In the genomic region with DNA sequence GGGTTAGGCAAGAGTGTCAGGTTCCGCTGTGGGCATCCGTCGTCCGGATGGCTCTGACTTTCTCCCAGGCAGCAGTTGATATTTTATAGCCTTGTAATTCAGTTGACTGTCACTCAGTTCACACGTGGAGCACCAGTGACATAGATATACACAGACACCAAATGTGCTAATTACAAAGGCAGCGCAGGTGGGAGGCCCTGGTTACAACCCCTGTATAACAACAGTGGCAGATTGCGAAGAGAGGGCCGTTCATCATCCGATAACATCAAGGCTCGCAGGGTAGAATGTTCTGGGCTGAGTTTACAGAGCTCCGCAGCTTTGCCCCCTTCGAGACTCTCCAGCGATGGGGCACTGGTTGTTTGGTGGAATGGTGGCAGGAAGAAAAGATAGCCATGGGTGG, we compare ENCODE assay signal across 21 mouse cellular contexts.
A peak's percentile ranks its signal among the peaks of the same experiment; 100 is the strongest.
DNase-seq lines count a peak whose midpoint lies in the region; ATAC-seq and TF ChIP-seq lines count a peak whose summit lies in the region.
"Had no signal": no experiment of that assay in that cellular context is flagged by ENCODE, and none has a peak within 500 bp of the region (broad histone marks: within the 10 kb centered on the region; RNA-seq: fewer than 3 reads in every experiment).

No protein-coding gene starts in this region.

- no peaks in the 10 kb centered on the region for H3K36me3 ChIP-seq in hindbrain, embryonic 16.5 days (ENCODE audit: control insufficient read depth, insufficient read depth, low read length)
- H3K36me3 ChIP-seq in hindbrain, embryonic 14.5 days (replicated peaks; ENCODE audit: control insufficient read depth, insufficient read depth), result no peaks in the 10 kb centered on the region
- no peaks in the 10 kb centered on the region for H3K36me3 ChIP-seq in kidney, postnatal 0 days (ENCODE audit: insufficient read depth, low read length)
- H3K36me3 ChIP-seq in neural tube, embryonic 13.5 days, result no peaks in the 10 kb centered on the region
- H3K36me3 ChIP-seq in neural tube, embryonic 15.5 days, result no peaks in the 10 kb centered on the region
- no peaks in the 10 kb centered on the region for H3K36me3 ChIP-seq in neural tube, embryonic 14.5 days (ENCODE audit: control insufficient read depth, insufficient read depth, low read length)
- H3K36me3 ChIP-seq: embryonic facial prominence, embryonic 15.5 days; forebrain, embryonic 10.5 days; forebrain, embryonic 15.5 days; heart, embryonic 13.5 days had no signal

- H3K9ac ChIP-seq in hindbrain, embryonic 16.5 days (ENCODE audit: low read depth, low read length), result no peak overlapping the region
- H3K9ac ChIP-seq in hindbrain, embryonic 14.5 days, result no peak overlapping the region
- no peak overlapping the region for H3K9ac ChIP-seq in kidney, postnatal 0 days (ENCODE audit: low read depth, low read length)
- no peak overlapping the region for H3K9ac ChIP-seq in neural tube, embryonic 13.5 days
- no peak overlapping the region for H3K9ac ChIP-seq in neural tube, embryonic 15.5 days (replicated peaks)
- no peak overlapping the region for H3K9ac ChIP-seq in neural tube, embryonic 14.5 days (replicated peaks; ENCODE audit: low read depth, low read length)
- H3K9ac ChIP-seq: embryonic facial prominence, embryonic 15.5 days; forebrain, embryonic 15.5 days; heart, embryonic 13.5 days had no signal

- ATAC-seq in hindbrain, embryonic 16.5 days, result peak; percentile 11; the same call in 1 of the 2 replicates
- ATAC-seq in hindbrain, embryonic 14.5 days (ENCODE audit: low FRiP score), result no peak
- ATAC-seq in kidney, postnatal 0 days (replicated peaks; ENCODE audit: low FRiP score, low read depth), result peak; percentile 72
- ATAC-seq in neural tube, embryonic 13.5 days (ENCODE audit: low read depth), result peak; percentile 71; the same call in 1 of the 2 replicates
- ATAC-seq in neural tube, embryonic 15.5 days (ENCODE audit: low FRiP score), result no peak
- ATAC-seq in neural tube, embryonic 14.5 days (ENCODE audit: low read depth), result peak; percentile 41; the same call in 1 of the 2 replicates
- ATAC-seq: forebrain, embryonic 15.5 days; hindbrain, postnatal 0 days had no signal

- no peak for DNase-seq in hindbrain, embryonic 14.5 days (ENCODE audit: low spot score)
- peak; percentile 72 for DNase-seq in kidney, postnatal 0 days (ENCODE audit: low spot score)
- no peak for DNase-seq in kidney, postnatal 4 days
- DNase-seq in adrenal gland, postnatal 25 days, result no peak
- DNase-seq: adrenal gland, adult 2 months; adrenal gland, postnatal 36 days; cerebellum, adult 11-12 months; cerebellum, adult 9-10 months; cerebellum, postnatal 25 days; gastrocnemius, postnatal 10 days; heart, postnatal 36 days had no signal

- no peak overlapping the region for H3K4me3 ChIP-seq in hindbrain, embryonic 16.5 days (ENCODE audit: low read length)
- no peak overlapping the region for H3K4me3 ChIP-seq in hindbrain, embryonic 14.5 days (replicated peaks; ENCODE audit: low read length)
- no peak overlapping the region for H3K4me3 ChIP-seq in kidney, postnatal 0 days (replicated peaks; ENCODE audit: low read depth, low read length)
- no peak overlapping the region for H3K4me3 ChIP-seq in neural tube, embryonic 13.5 days
- no peak overlapping the region for H3K4me3 ChIP-seq in neural tube, embryonic 15.5 days (replicated peaks)
- no peak overlapping the region for H3K4me3 ChIP-seq in neural tube, embryonic 14.5 days (ENCODE audit: low read depth, low read length)
- H3K4me3 ChIP-seq: embryonic facial prominence, embryonic 15.5 days; erythroblast, embryonic 14.5 days; forebrain, embryonic 10.5 days; forebrain, embryonic 15.5 days; heart, embryonic 13.5 days had no signal

- no peak overlapping the region for H3K27ac ChIP-seq in hindbrain, embryonic 16.5 days (ENCODE audit: low read depth, low read length)
- H3K27ac ChIP-seq in hindbrain, embryonic 14.5 days, result no peak overlapping the region
- H3K27ac ChIP-seq in kidney, postnatal 0 days, result no peak overlapping the region
- H3K27ac ChIP-seq in neural tube, embryonic 13.5 days (replicated peaks), result no peak overlapping the region
- no peak overlapping the region for H3K27ac ChIP-seq in neural tube, embryonic 15.5 days (replicated peaks)
- no peak overlapping the region for H3K27ac ChIP-seq in neural tube, embryonic 14.5 days (ENCODE audit: low read depth, low read length)
- H3K27ac ChIP-seq: embryonic facial prominence, embryonic 15.5 days; forebrain, embryonic 10.5 days; forebrain, embryonic 15.5 days; heart, embryonic 13.5 days; hindbrain, postnatal 0 days had no signal

- 77% methylated on average over 13 of the region's 13 CpGs for WGBS in hindbrain, embryonic 16.5 days
- 75% methylated on average over 13 of the region's 13 CpGs for WGBS in hindbrain, embryonic 14.5 days
- 16% methylated on average over 13 of the region's 13 CpGs for WGBS in kidney, postnatal 0 days
- WGBS in neural tube, embryonic 13.5 days, result 45% methylated on average over 13 of the region's 13 CpGs
- WGBS in neural tube, embryonic 15.5 days, result 44% methylated on average over 13 of the region's 13 CpGs
- 49% methylated on average over 13 of the region's 13 CpGs for WGBS in neural tube, embryonic 14.5 days

- H3K9me3 ChIP-seq in hindbrain, embryonic 16.5 days (ENCODE audit: control insufficient read depth, low read length), result no peaks in the 10 kb centered on the region
- H3K9me3 ChIP-seq in hindbrain, embryonic 14.5 days (ENCODE audit: control insufficient read depth, low read length), result no peaks in the 10 kb centered on the region
- H3K9me3 ChIP-seq in kidney, postnatal 0 days (replicated peaks; ENCODE audit: low read length), result no peaks in the 10 kb centered on the region
- H3K9me3 ChIP-seq in neural tube, embryonic 13.5 days, result no peaks in the 10 kb centered on the region
- no peaks in the 10 kb centered on the region for H3K9me3 ChIP-seq in neural tube, embryonic 15.5 days (replicated peaks)
- no peaks in the 10 kb centered on the region for H3K9me3 ChIP-seq in neural tube, embryonic 14.5 days (ENCODE audit: control insufficient read depth, low read length)
- H3K9me3 ChIP-seq: embryonic facial prominence, embryonic 15.5 days; forebrain, embryonic 10.5 days; forebrain, embryonic 15.5 days; heart, embryonic 13.5 days had no signal

- no peaks in the 10 kb centered on the region for H3K4me1 ChIP-seq in hindbrain, embryonic 16.5 days (ENCODE audit: control insufficient read depth, insufficient read depth, low read depth, low read length)
- H3K4me1 ChIP-seq in hindbrain, embryonic 14.5 days (replicated peaks; ENCODE audit: control insufficient read depth, insufficient read depth, low read length), result 0 out of 2 replicates have a peak, but pooled peaks cover 6% of the 10 kb centered on the region
- H3K4me1 ChIP-seq in kidney, postnatal 0 days (replicated peaks; ENCODE audit: insufficient read depth, low read length), result no peaks in the 10 kb centered on the region
- H3K4me1 ChIP-seq in neural tube, embryonic 13.5 days (replicated peaks), result no peaks in the 10 kb centered on the region
- peaks cover 7% of the 10 kb centered on the region; the same call in 1 of the 2 replicates for H3K4me1 ChIP-seq in neural tube, embryonic 15.5 days
- no peaks in the 10 kb centered on the region for H3K4me1 ChIP-seq in neural tube, embryonic 14.5 days (ENCODE audit: control insufficient read depth, insufficient read depth, low read length)
- H3K4me1 ChIP-seq: embryonic facial prominence, embryonic 15.5 days; forebrain, embryonic 10.5 days had no signal

- TF ChIP-seq CTCF in kidney, postnatal 0 days (IDR thresholded peaks at IDR 0.05; ENCODE audit: low read depth), result no peak

- H3K27me3 ChIP-seq in hindbrain, embryonic 16.5 days (replicated peaks; ENCODE audit: control insufficient read depth, insufficient read depth, low read length), result no peaks in the 10 kb centered on the region; the same call in 1 of the 2 replicates
- no peaks in the 10 kb centered on the region for H3K27me3 ChIP-seq in hindbrain, embryonic 14.5 days (ENCODE audit: control insufficient read depth, insufficient read depth, low read length)
- H3K27me3 ChIP-seq in kidney, postnatal 0 days (ENCODE audit: insufficient read depth, low read length), result no peaks in the 10 kb centered on the region
- H3K27me3 ChIP-seq in neural tube, embryonic 13.5 days, result no peaks in the 10 kb centered on the region
- H3K27me3 ChIP-seq in neural tube, embryonic 15.5 days (replicated peaks), result no peaks in the 10 kb centered on the region
- H3K27me3 ChIP-seq in neural tube, embryonic 14.5 days (ENCODE audit: control insufficient read depth, insufficient read depth, low read length), result no peaks in the 10 kb centered on the region
- H3K27me3 ChIP-seq: embryonic facial prominence, embryonic 15.5 days; forebrain, embryonic 15.5 days; heart, embryonic 13.5 days had no signal

- H3K4me2 ChIP-seq in hindbrain, embryonic 16.5 days (ENCODE audit: low read length), result no peak overlapping the region
- no peak overlapping the region for H3K4me2 ChIP-seq in hindbrain, embryonic 14.5 days (replicated peaks)
- H3K4me2 ChIP-seq in kidney, postnatal 0 days (ENCODE audit: low read length), result no peak overlapping the region
- H3K4me2 ChIP-seq in neural tube, embryonic 13.5 days, result no peak overlapping the region
- H3K4me2 ChIP-seq in neural tube, embryonic 15.5 days, result no peak overlapping the region
- H3K4me2 ChIP-seq in neural tube, embryonic 14.5 days (ENCODE audit: low read depth, low read length), result no peak overlapping the region
- H3K4me2 ChIP-seq: embryonic facial prominence, embryonic 15.5 days; forebrain, embryonic 15.5 days; heart, embryonic 13.5 days had no signal

Comparison
In these comparisons a context has a peak if more than half of its experiments do, and no peak if none do; other contexts are left out.
1. ATAC-seq: peak in hindbrain, embryonic 16.5 days (single experiment), kidney, postnatal 0 days (single experiment), neural tube, embryonic 13.5 days (single experiment) and neural tube, embryonic 14.5 days (single experiment); none in hindbrain, embryonic 14.5 days (single experiment) and neural tube, embryonic 15.5 days (single experiment).